Mouse (Mus musculus): ENCODE results near the gene Pcolce. TPM values are rescaled to one million over a fixed set of nuclear protein-coding genes. Genes with fewer than 3 reads are reported as not detected.

The Pcolce gene
- polyA plus RNA-seq, 1 experiment from 2014 or later, result 51.8 TPM

GRCm38 (mm10) chr5:137561556-137561955, 52.0 kb downstream of the Pcolce start:
- no peaks in the 10 kb centered on the region for H3K9me3 ChIP-seq
- H3K36me3 ChIP-seq, result no peaks in the 10 kb centered on the region
- ATAC-seq (ENCODE audit: low FRiP score, low read depth), result no peak
- H3K4me2 ChIP-seq (replicated peaks), result no peak overlapping the region
- H3K4me3 ChIP-seq, result no peak overlapping the region
- H3K27me3 ChIP-seq (replicated peaks), result 0 out of 2 replicates have a peak, but pooled peaks cover 3% of the 10 kb centered on the region
- WGBS, result 64% methylated on average over 6 of the region's 6 CpGs
- H3K4me1 ChIP-seq, result no peaks in the 10 kb centered on the region
- no peak overlapping the region for H3K9ac ChIP-seq
- no peak overlapping the region for H3K27ac ChIP-seq

Other genes starting within 250 kb of the Pcolce start
- 0.04 and 0.09 TPM in 2 replicates for gene Zan, start 136.7 kb downstream of the Pcolce start, polyA plus RNA-seq (2016; fragmentation: Nextera tagmentation; extraction: Ambion mirVana)
- gene Pop7, start 111.3 kb downstream of the Pcolce start, polyA plus RNA-seq (2016; fragmentation: Nextera tagmentation; extraction: Ambion mirVana), result 65.4 and 71.0 TPM in 2 replicates
- gene Gigyf1, start 95.2 kb downstream of the Pcolce start, polyA plus RNA-seq (2016; fragmentation: Nextera tagmentation; extraction: Ambion mirVana), result 17.6 and 19.4 TPM in 2 replicates
- gene Epo, start 80.5 kb downstream of the Pcolce start, polyA plus RNA-seq (2016; fragmentation: Nextera tagmentation; extraction: Ambion mirVana), result not detected in 2 replicates
- 468 and 494 TPM in 2 replicates for gene Gnb2, start 80.3 kb downstream of the Pcolce start, polyA plus RNA-seq (2016; fragmentation: Nextera tagmentation; extraction: Ambion mirVana)
- 109 and 118 TPM in 2 replicates for gene Actl6b, start 60.3 kb downstream of the Pcolce start, polyA plus RNA-seq (2016; fragmentation: Nextera tagmentation; extraction: Ambion mirVana)
- 1.8 TPM in 2 replicates for gene Tfr2, start 43.9 kb downstream of the Pcolce start, polyA plus RNA-seq (2016; fragmentation: Nextera tagmentation; extraction: Ambion mirVana)
- 36.8 and 42.1 TPM in 2 replicates for gene Mospd3, start 12.7 kb downstream of the Pcolce start, polyA plus RNA-seq (2016; fragmentation: Nextera tagmentation; extraction: Ambion mirVana)
- gene Fbxo24, start 15.2 kb upstream of the Pcolce start, polyA plus RNA-seq (2016; fragmentation: Nextera tagmentation; extraction: Ambion mirVana), result 0.11 and 0.39 TPM in 2 replicates
- gene Lrch4, start 15.3 kb upstream of the Pcolce start, polyA plus RNA-seq (2016; fragmentation: Nextera tagmentation; extraction: Ambion mirVana), result 29.4 and 32.5 TPM in 2 replicates
- gene Gm20605, start 15.4 kb upstream of the Pcolce start, polyA plus RNA-seq (2016; fragmentation: Nextera tagmentation; extraction: Ambion mirVana), result 8.9 and 9.4 TPM in 2 replicates
- gene Sap25, start 27.6 kb upstream of the Pcolce start, polyA plus RNA-seq (2016; fragmentation: Nextera tagmentation; extraction: Ambion mirVana), result 7.6 and 9.5 TPM in 2 replicates
- gene Irs3, start 31.9 kb upstream of the Pcolce start, polyA plus RNA-seq (2016; fragmentation: Nextera tagmentation; extraction: Ambion mirVana), result 0.19 and 0.29 TPM in 2 replicates
- gene Agfg2, start 70.9 kb upstream of the Pcolce start, polyA plus RNA-seq (2016; fragmentation: Nextera tagmentation; extraction: Ambion mirVana), result 20.8 and 22.2 TPM in 2 replicates
- gene Nyap1, start 127.8 kb upstream of the Pcolce start, polyA plus RNA-seq (2016; fragmentation: Nextera tagmentation; extraction: Ambion mirVana), result 16.4 and 21.8 TPM in 2 replicates
- 68.4 and 68.7 TPM in 2 replicates for gene Tsc22d4, start 131.9 kb upstream of the Pcolce start, polyA plus RNA-seq (2016; fragmentation: Nextera tagmentation; extraction: Ambion mirVana)
- 61.5 TPM in 2 replicates for gene Ppp1r35, start 165.1 kb upstream of the Pcolce start, polyA plus RNA-seq (2016; fragmentation: Nextera tagmentation; extraction: Ambion mirVana)
- 11.3 and 15.4 TPM in 2 replicates for gene Mepce, start 173.9 kb upstream of the Pcolce start, polyA plus RNA-seq (2016; fragmentation: Nextera tagmentation; extraction: Ambion mirVana)
- gene Zcwpw1, start 174.0 kb upstream of the Pcolce start, polyA plus RNA-seq (2016; fragmentation: Nextera tagmentation; extraction: Ambion mirVana), result 12.2 and 16.6 TPM in 2 replicates
- gene Pilra, start 222.5 kb upstream of the Pcolce start, polyA plus RNA-seq (2016; fragmentation: Nextera tagmentation; extraction: Ambion mirVana), result 0.57 and 0.93 TPM in 2 replicates
- gene Pilrb1, start 244.3 kb upstream of the Pcolce start, polyA plus RNA-seq (2016; fragmentation: Nextera tagmentation; extraction: Ambion mirVana), result not detected in 2 replicates

All from neural tube, embryonic 12.5 days (tissue).